Mouse (Mus musculus) testis, adult 2 months (tissue): ENCODE results near the gene Tmem81.

Source experiments
- CTCF ChIP-seq: fragments of 200-500 bp; IDR thresholded peaks from 2 replicates; pipeline ENCODE4 v1.5.1; 2012; ENCODE audit warnings: low read depth, mild to moderate bottlenecking, inconsistent platforms, low read length, moderate library complexity; ENCODE audit not compliant: control insufficient read depth, insufficient read depth, insufficient replicate concordance
- POLR2A ChIP-seq: fragments of 200-500 bp; IDR thresholded peaks from 2 replicates; pipeline ENCODE4 v1.6.1; 2012; ENCODE audit warnings: low read depth, mild to moderate bottlenecking, inconsistent platforms, low read length, moderate library complexity; ENCODE audit not compliant: control insufficient read depth

- TF ChIP-seq CTCF (no peak), POLR2A (no peak)
Observed at GRCm38 (mm10) chr1:132530631-132531191, 24.7 kb downstream of the Tmem81 start.
